Mouse (Mus musculus): ENCODE measurements at regions not wholly inside any gene's neighbourhood (a gene's known extent, or its start where the extent isn't known, plus 50 kb on each side); places are given as distances from the start of the nearest gene placed in this dataset.

GRCm38 (mm10) chr3:105200735-105201134 is 134.1 kb downstream of the 4930564D02Rik start:
- Histone ChIP-seq H3K79me2 (replicated peaks; ENCODE audit: control insufficient read depth, extremely low read depth, insufficient read depth, poor library complexity, severe bottlenecking) (no peaks in the 10 kb centered on the region), H3K9me3 (replicated peaks; ENCODE audit: low read length) (peaks cover 4% of the 10 kb centered on the region), H3K27ac (ENCODE audit: insufficient read depth, low read depth) (no peak overlapping the region), H3K4me2 (ENCODE audit: insufficient read depth, low read depth, poor library complexity, severe bottlenecking) (no peak overlapping the region), H3K4me3 (replicated peaks in 1 of 3; ENCODE audit: low read depth in 2 of 3, low read length in 2 of 3, poor library complexity in 1 of 3) (no peak overlapping the region), H3K27me3 (replicated peaks) (peaks cover 47% of the 10 kb centered on the region), H3K36me3 (replicated peaks in 1 of 2; ENCODE audit: control insufficient read depth in 1 of 2, insufficient read depth in 1 of 2, low read length in 1 of 2) (no peaks in the 10 kb centered on the region), H3K9ac (ENCODE audit: insufficient read depth, low read depth) (no peak overlapping the region), H3K4me1 (ENCODE audit: control insufficient read depth in 1 of 2, insufficient read depth in 2 of 2) (no peaks in the 10 kb centered on the region)
- DNase-seq (ENCODE audit: extremely low read depth), result no peak
- dilution Hi-C loops (cut with MboI; ENCODE audit: extremely low pct_ligation_motif_present, extremely low pct_unique_long_range_greater_than_20kb, low sequenced_read_pairs), result no loop called here
- TF ChIP-seq RAD21 (IDR thresholded peaks at IDR 0.05; ENCODE audit: low read depth, low read length) (no peak), EP300 (IDR thresholded peaks at IDR 0.05; ENCODE audit: low read length) (no peak), SMC3 (IDR thresholded peaks at IDR 0.05; ENCODE audit: low read depth, low read length) (no peak), ZNF384 (IDR thresholded peaks at IDR 0.05; ENCODE audit: low read depth, low read length) (no peak), ZC3H11A (IDR thresholded peaks at IDR 0.05; ENCODE audit: low read depth, low read length) (no peak), SIN3A (IDR thresholded peaks at IDR 0.05; ENCODE audit: low read length) (no peak), CHD2 (IDR thresholded peaks at IDR 0.05; ENCODE audit: low read length) (no peak), ETS1 (conservative IDR thresholded peaks at IDR 0.05; ENCODE audit: low read depth, low read length) (no peak), CTCF (conservative IDR thresholded peaks at IDR 0.05 in 1 of 2, IDR thresholded peaks at IDR 0.05 in 1 of 2; ENCODE audit: low read depth in 2 of 2, low read length in 2 of 2) (no peak), USF1 (IDR thresholded peaks at IDR 0.05; ENCODE audit: low read depth, low read length) (no peak), MAX (IDR thresholded peaks at IDR 0.05; ENCODE audit: low read length) (no peak), PAX5 (IDR thresholded peaks at IDR 0.05; ENCODE audit: low read length) (no peak), POLR2AphosphoS2 (IDR thresholded peaks at IDR 0.05; ENCODE audit: low read depth, low read length) (no peak), UBTF (IDR thresholded peaks at IDR 0.05; ENCODE audit: low read depth, low read length) (no peak), USF2 (conservative IDR thresholded peaks at IDR 0.05; ENCODE audit: low read depth, low read length) (no peak), JUND (conservative IDR thresholded peaks at IDR 0.05; ENCODE audit: low read depth, low read length) (no peak), POLR2A (IDR thresholded peaks at IDR 0.05; ENCODE audit: low read depth, low read length) (no peak)
- in situ Hi-C loops (cut with MboI; ENCODE audit: low pct_ligation_motif_present, low pct_unique_long_range_greater_than_20kb, low sequenced_read_pairs), result no loop called here

GRCm38 (mm10) chr3:105209164-105209563 is 142.5 kb downstream of the 4930564D02Rik start:
- no peak overlapping the region for H3K4me2 ChIP-seq (ENCODE audit: insufficient read depth, low read depth, poor library complexity, severe bottlenecking)
- no peaks in the 10 kb centered on the region for H3K79me2 ChIP-seq (replicated peaks; ENCODE audit: control insufficient read depth, extremely low read depth, insufficient read depth, poor library complexity, severe bottlenecking)
- peaks cover 2% of the 10 kb centered on the region for H3K9me3 ChIP-seq (replicated peaks; ENCODE audit: low read length)
- H3K9ac ChIP-seq (ENCODE audit: insufficient read depth, low read depth), result no peak overlapping the region
- H3K4me1 ChIP-seq (ENCODE audit: control insufficient read depth in 1 of 2, insufficient read depth in 2 of 2), result no peaks in the 10 kb centered on the region
- no peaks in the 10 kb centered on the region for H3K36me3 ChIP-seq (replicated peaks in 1 of 2; ENCODE audit: control insufficient read depth in 1 of 2, insufficient read depth in 1 of 2, low read length in 1 of 2)
- H3K27ac ChIP-seq (ENCODE audit: insufficient read depth, low read depth), result no peak overlapping the region
- TF ChIP-seq PAX5 (IDR thresholded peaks at IDR 0.05; ENCODE audit: low read length), result no peak
- in situ Hi-C loops (cut with MboI; ENCODE audit: low pct_ligation_motif_present, low pct_unique_long_range_greater_than_20kb, low sequenced_read_pairs), result no loop called here
- dilution Hi-C loops (cut with MboI; ENCODE audit: extremely low pct_ligation_motif_present, extremely low pct_unique_long_range_greater_than_20kb, low sequenced_read_pairs), result no loop called here
- no peak for DNase-seq (ENCODE audit: extremely low read depth)
- H3K4me3 ChIP-seq (replicated peaks in 1 of 3; ENCODE audit: low read depth in 2 of 3, low read length in 2 of 3, poor library complexity in 1 of 3), result no peak overlapping the region
- H3K27me3 ChIP-seq (replicated peaks), result peaks cover 50% of the 10 kb centered on the region

- dilution Hi-C loops (cut with MboI; ENCODE audit: extremely low pct_ligation_motif_present, extremely low pct_unique_long_range_greater_than_20kb, low sequenced_read_pairs), result no loop called here
- in situ Hi-C loops (cut with MboI; ENCODE audit: low pct_ligation_motif_present, low pct_unique_long_range_greater_than_20kb, low sequenced_read_pairs), result no loop called here
- Histone ChIP-seq H3K36me3 (replicated peaks in 1 of 2; ENCODE audit: control insufficient read depth in 1 of 2, insufficient read depth in 1 of 2, low read length in 1 of 2) (no peaks in the 10 kb centered on the region), H3K4me3 (replicated peaks in 1 of 3; ENCODE audit: low read depth in 2 of 3, low read length in 2 of 3, poor library complexity in 1 of 3) (no peak overlapping the region), H3K9ac (ENCODE audit: insufficient read depth, low read depth) (no peak overlapping the region), H3K27ac (ENCODE audit: insufficient read depth, low read depth) (no peak overlapping the region), H3K79me2 (replicated peaks; ENCODE audit: control insufficient read depth, extremely low read depth, insufficient read depth, poor library complexity, severe bottlenecking) (no peaks in the 10 kb centered on the region), H3K4me1 (ENCODE audit: control insufficient read depth in 1 of 2, insufficient read depth in 2 of 2) (no peaks in the 10 kb centered on the region), H3K4me2 (ENCODE audit: insufficient read depth, low read depth, poor library complexity, severe bottlenecking) (no peak overlapping the region), H3K27me3 (replicated peaks) (peaks cover 66% of the 10 kb centered on the region), H3K9me3 (replicated peaks; ENCODE audit: low read length) (peaks cover 2% of the 10 kb centered on the region)
- DNase-seq (ENCODE audit: extremely low read depth), result no peak
- TF ChIP-seq ZNF384 (IDR thresholded peaks at IDR 0.05; ENCODE audit: low read depth, low read length) (no peak), CHD2 (IDR thresholded peaks at IDR 0.05; ENCODE audit: low read length) (no peak), GABPA (IDR thresholded peaks at IDR 0.05; ENCODE audit: insufficient replicate concordance, low read depth, low read length) (no peak), USF2 (conservative IDR thresholded peaks at IDR 0.05; ENCODE audit: low read depth, low read length) (no peak), ZC3H11A (IDR thresholded peaks at IDR 0.05; ENCODE audit: low read depth, low read length) (no peak), EP300 (IDR thresholded peaks at IDR 0.05; ENCODE audit: low read length) (no peak), POLR2AphosphoS2 (IDR thresholded peaks at IDR 0.05; ENCODE audit: low read depth, low read length) (no peak), NELFE (IDR thresholded peaks at IDR 0.05; ENCODE audit: low read depth, low read length) (no peak), MAX (IDR thresholded peaks at IDR 0.05; ENCODE audit: low read length) (no peak), E2F4 (IDR thresholded peaks at IDR 0.05; ENCODE audit: insufficient replicate concordance, low read depth, low read length) (no peak)
Observed at GRCm38 (mm10) chr3:105211023-105211422, 144.4 kb downstream of the 4930564D02Rik start.
